Mouse (Mus musculus) thymus, postnatal 36 days (tissue): ENCODE results near the gene Odf2.

ENCODE experiments used
- DNase-seq, 2 experiments: peaks; one replicate each; pipeline ENCODE4 v3.0.0; 2022; ENCODE audit warnings: mixed read lengths in 2 of 2

Odf2 gene

GRCm38 (mm10) chr2:29940073-29940472 is 51.1 kb downstream of the Odf2 start:
- no peak for DNase-seq

- DNase-seq = no peak
Observed at GRCm38 (mm10) chr2:29940826-29941225, 51.8 kb downstream of the Odf2 start.

DNA sequence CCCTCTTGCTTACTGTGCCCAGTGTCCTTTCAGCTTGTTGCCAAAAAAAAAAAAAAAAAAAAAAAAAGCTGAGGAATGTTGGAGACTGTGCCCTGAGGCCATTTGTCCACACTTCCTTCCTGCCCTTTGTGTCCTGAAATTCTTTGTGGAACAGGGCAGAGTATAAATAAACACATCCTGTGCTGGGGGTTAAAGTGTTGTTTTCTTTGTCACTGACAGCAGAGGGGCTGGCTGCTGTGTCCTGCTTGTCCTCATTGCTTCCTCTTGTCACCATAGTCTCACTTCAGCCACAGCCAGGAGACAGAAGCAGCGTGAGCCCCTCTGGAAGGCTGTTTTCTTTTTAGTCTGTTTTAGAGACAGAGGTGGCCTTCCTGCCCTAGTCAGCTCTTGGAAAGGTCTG is 55.7 kb downstream of the Odf2 start:
- DNase-seq = no peak

DNA sequence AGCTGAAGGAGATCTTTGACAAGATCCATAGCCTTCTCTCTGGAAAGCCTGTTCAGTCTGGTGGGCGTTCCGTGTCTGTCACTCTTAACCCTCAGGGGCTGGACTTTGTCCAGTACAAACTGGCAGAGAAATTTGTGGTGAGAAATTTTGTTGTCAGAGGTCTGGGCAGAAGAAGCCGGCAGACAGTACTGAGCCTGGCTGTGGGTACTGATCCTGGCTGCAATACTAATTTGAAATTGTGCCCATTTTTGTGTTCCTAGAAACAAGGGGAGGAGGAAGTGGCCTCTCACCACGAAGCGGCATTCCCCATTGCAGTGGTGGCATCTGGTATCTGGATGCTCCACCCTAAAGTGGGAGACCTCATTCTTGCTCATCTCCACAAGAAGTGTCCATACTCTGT is 59.9 kb downstream of the Odf2 start:
- no peak for DNase-seq

DNA sequence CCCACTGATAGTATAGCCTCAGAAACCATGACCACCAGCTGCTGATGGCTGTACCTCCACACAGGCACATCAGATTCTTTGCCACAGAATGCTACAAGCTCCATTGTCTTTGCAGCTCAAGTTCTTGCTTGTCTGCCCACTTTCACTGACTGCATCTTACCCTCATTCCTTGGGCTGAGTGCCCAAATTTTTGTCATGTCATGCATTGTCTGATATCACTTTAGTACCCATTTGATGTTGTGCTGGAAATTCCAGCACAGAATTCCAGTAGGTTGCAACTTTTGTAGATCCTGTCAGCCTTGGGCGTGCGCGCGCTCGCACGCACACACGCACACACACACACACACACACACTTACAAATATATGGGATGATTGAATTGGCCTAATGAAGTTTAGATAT is 72.2 kb downstream of the Odf2 start:
- DNase-seq = no peak

GRCm38 (mm10) chr2:29964354-29965249 is 75.6 kb downstream of the Odf2 start:
- peak in 1 of 2 experiments; percentile 12 for DNase-seq

GRCm38 (mm10) chr2:29965250-29965843 is 76.3 kb downstream of the Odf2 start, which contains the start of gene Sptan1:
TSS of gene Sptan1 (plus strand) at chr2:29965560.
- peak; percentile 97 to 98 for DNase-seq

- peak; percentile 69 to 80 for DNase-seq
Observed at GRCm38 (mm10) chr2:29965906-29966305, 76.9 kb downstream of the Odf2 start.

DNA sequence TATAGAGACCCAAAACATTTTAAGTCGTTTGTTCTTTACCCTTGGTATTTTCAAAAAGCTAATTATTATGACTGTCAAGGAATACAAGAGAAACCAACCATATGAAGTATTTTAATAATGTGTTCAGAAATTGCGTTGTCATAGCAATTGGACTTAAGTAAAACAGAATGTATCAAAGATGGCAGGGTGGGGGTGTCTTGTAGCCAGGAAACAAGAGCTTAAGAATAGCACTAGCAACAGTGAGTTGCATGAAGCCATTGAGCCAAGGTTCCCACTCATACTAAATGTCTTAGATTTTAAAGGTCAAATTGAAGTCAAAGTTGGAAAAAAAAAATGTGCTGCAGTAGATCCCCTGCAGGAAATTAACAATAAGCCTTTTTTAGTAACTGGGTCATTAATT is 77.8 kb downstream of the Odf2 start:
- DNase-seq = no peak

GRCm38 (mm10) chr2:29967768-29968167 is 78.7 kb downstream of the Odf2 start:
- no peak for DNase-seq

DNA sequence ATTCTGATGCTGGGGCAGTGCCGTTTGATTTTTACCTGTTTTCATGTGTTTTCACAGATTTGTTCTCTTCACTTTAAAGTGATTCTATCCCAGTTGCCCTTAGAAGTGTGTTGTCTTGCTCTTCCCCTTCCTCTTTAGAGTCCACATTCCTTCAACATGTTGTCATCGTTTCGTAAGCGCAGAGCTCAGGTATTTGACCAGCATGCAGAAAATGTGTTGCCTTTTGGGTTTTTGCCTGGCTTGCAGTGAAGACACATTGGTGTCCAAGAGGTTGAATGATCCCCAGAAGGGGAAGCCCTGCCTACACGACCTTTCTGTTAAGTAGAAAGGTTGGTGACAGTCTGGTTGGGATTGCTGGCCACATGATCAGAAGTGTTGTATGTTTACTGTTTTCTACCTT is 79.6 kb downstream of the Odf2 start:
- DNase-seq = no peak

GRCm38 (mm10) chr2:29971838-29972635 is 83.0 kb downstream of the Odf2 start:
- DNase-seq = no peak

DNA sequence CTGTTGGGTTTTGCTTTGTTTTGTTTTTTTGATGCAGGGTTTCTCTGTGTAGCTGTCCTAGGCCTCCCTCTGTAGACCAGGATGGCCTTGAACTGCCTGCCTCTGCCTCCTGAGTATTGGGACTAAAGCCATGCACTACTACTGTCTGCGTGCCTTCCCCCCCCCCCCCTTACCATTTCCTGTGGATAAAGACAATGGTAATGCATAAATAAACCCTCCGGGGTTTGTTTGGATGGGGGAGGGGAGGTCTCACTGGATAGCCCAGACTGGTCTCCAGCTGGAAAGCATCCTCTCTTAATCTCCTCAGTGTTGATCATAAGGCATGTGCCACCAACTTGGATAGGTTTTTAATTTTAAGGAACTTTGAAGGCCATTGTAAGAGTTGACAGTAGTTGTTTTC is 84.5 kb downstream of the Odf2 start:
- no peak for DNase-seq

- DNase-seq = peak in 1 of 2 experiments; percentile 6
Observed at GRCm38 (mm10) chr2:29977307-29977706, 88.3 kb downstream of the Odf2 start.

GRCm38 (mm10) chr2:29980661-29981060 is 91.6 kb downstream of the Odf2 start:
- no peak for DNase-seq
